Mouse (Mus musculus): Measurements from ENCODE around the gene Polm. TPM values are rescaled to one million over a fixed set of nuclear protein-coding genes. Genes with fewer than 3 reads are reported as not detected.
A peak's percentile ranks its signal among the peaks of the same experiment; 100 is the strongest.

The Polm gene
- polyA plus RNA-seq, 1 experiment from 2014 or later = 1.9 TPM

DNA sequence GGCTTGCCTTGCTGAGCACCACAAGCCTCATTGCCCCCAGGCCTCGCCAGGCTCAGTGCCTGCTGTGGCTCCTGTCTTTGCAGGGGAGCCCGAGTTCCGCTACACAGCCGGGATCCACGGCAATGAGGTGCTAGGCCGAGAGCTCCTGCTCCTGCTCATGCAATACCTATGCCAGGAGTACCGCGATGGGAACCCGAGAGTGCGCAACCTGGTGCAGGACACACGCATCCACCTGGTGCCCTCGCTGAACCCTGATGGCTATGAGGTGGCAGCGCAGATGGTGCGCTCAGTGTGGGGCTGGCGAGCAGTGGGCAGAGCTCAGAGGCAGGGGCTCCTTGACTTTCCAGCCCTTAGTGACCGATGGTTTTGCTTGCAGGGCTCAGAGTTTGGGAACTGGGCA is 31.5 kb upstream of the Polm start:
- no peaks in the 10 kb centered on the region for H3K4me1 ChIP-seq (replicated peaks)
- H3K9me3 ChIP-seq (replicated peaks) = no peaks in the 10 kb centered on the region
- H3K36me3 ChIP-seq (replicated peaks) = peaks cover 40% of the 10 kb centered on the region
- no peak for ATAC-seq (ENCODE audit: insufficient read depth)
- peaks cover 2% of the 10 kb centered on the region for H3K27me3 ChIP-seq
- no peak overlapping the region for H3K9ac ChIP-seq
- no peak overlapping the region for H3K4me3 ChIP-seq (replicated peaks)
- no peak overlapping the region for H3K27ac ChIP-seq (replicated peaks)
- H3K4me2 ChIP-seq = no peak overlapping the region
- WGBS (ENCODE audit: insufficient replicate concordance) = 83% methylated on average over 16 of the region's 16 CpGs

DNA sequence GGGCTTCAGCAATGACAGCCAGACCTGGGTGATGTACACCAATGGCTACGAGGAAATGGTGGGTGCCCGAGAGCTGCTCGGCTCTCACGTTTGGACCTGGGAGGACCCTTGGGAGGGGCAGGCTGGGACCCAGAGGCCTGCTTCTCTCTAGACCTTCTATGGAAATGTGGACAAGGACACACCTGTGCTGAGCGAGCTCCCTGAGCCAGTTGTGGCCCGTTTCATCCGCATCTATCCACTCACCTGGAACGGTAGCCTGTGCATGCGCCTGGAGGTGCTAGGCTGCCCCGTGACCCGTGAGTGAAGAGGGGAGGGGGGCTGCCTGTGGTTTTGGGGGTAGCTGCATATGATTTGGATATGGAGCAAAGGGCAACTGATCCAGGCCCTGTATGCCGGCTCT is 30.5 kb upstream of the Polm start:
- Histone ChIP-seq H3K36me3 (replicated peaks) (peaks cover 30% of the 10 kb centered on the region), H3K4me2 (no peak overlapping the region), H3K4me3 (replicated peaks) (no peak overlapping the region), H3K27ac (replicated peaks) (no peak overlapping the region), H3K9me3 (replicated peaks) (no peaks in the 10 kb centered on the region), H3K4me1 (replicated peaks) (no peaks in the 10 kb centered on the region), H3K9ac (no peak overlapping the region), H3K27me3 (peaks cover 12% of the 10 kb centered on the region)
- no peak for ATAC-seq (ENCODE audit: insufficient read depth)
- WGBS (ENCODE audit: insufficient replicate concordance) = 86% methylated on average over 12 of the region's 12 CpGs

DNA sequence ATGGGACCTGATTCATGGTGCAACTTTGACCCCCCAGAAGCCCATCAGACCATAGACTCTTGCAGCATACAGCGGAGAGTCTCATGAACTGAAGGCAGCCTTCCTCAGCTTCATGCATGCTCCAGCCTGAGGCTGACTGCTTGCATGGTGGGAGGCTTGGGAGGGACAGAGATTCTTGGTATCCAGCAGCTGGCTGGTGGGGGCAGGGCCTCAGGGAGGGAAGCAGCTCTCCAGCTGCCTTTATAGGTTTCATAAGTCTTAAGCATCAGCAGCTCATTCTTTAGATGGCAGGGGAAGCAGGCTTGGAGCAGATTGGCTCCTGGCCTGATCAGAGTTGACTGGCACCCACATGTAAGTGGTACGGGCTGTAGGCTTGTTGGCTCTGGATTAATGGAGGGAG is 29.4 kb upstream of the Polm start:
- no peaks in the 10 kb centered on the region for H3K4me1 ChIP-seq (replicated peaks)
- peaks cover 23% of the 10 kb centered on the region for H3K27me3 ChIP-seq
- no peaks in the 10 kb centered on the region for H3K9me3 ChIP-seq (replicated peaks)
- no peak overlapping the region for H3K4me3 ChIP-seq (replicated peaks)
- H3K4me2 ChIP-seq = no peak overlapping the region
- ATAC-seq (ENCODE audit: insufficient read depth) = no peak
- H3K9ac ChIP-seq = no peak overlapping the region
- peaks cover 19% of the 10 kb centered on the region for H3K36me3 ChIP-seq (replicated peaks)
- no peak overlapping the region for H3K27ac ChIP-seq (replicated peaks)
- WGBS (ENCODE audit: insufficient replicate concordance) = 80% methylated on average over 2 of the region's 2 CpGs

DNA sequence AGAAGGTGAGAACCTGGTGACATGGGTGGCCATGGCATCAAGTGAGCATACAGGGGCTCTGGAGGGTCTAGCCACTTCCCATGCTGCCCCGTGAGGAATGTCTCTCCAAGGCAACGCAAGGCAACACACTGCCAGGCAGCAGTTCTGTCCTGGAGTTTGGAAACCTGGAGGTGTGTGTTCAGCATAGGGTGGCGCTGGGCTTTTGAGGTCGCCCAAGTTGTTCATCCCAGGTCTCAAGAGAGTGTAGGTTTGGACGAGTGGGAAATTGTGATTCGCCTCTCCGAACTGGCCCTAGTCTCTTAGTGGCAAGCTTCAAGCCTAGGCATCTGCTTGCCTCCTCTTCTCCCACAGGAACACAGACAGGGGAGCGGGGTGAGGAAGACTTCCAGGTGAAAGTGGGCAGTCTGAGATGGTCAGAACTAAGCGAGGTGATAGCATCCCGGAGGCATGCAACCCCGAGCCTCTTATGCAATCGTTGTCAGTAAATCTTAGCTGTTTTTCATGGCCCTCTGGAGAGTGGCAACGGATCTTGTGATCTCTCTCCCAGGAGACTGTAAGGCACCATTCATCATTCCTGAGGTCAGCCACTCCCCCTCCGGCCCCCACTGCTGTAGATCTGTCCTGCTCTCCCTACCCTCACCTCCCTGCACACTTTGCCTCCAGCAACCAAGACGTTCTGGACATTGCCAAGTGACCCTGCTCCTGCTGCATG is 24.7 kb upstream of the Polm start:
- Histone ChIP-seq H3K9me3 (replicated peaks) (no peaks in the 10 kb centered on the region), H3K4me2 (peak overlapping the region; percentile 66), H3K4me3 (replicated peaks) (peak overlapping the region; percentile 48), H3K4me1 (replicated peaks) (peaks cover 7% of the 10 kb centered on the region; the same call in 1 of the 2 replicates), H3K27me3 (peaks cover 50% of the 10 kb centered on the region), H3K27ac (replicated peaks) (no peak overlapping the region), H3K36me3 (replicated peaks) (no peaks in the 10 kb centered on the region), H3K9ac (no peak overlapping the region)
- no peak for ATAC-seq (ENCODE audit: insufficient read depth)
- 17% methylated on average over 15 of the region's 15 CpGs for WGBS (ENCODE audit: insufficient replicate concordance)

DNA sequence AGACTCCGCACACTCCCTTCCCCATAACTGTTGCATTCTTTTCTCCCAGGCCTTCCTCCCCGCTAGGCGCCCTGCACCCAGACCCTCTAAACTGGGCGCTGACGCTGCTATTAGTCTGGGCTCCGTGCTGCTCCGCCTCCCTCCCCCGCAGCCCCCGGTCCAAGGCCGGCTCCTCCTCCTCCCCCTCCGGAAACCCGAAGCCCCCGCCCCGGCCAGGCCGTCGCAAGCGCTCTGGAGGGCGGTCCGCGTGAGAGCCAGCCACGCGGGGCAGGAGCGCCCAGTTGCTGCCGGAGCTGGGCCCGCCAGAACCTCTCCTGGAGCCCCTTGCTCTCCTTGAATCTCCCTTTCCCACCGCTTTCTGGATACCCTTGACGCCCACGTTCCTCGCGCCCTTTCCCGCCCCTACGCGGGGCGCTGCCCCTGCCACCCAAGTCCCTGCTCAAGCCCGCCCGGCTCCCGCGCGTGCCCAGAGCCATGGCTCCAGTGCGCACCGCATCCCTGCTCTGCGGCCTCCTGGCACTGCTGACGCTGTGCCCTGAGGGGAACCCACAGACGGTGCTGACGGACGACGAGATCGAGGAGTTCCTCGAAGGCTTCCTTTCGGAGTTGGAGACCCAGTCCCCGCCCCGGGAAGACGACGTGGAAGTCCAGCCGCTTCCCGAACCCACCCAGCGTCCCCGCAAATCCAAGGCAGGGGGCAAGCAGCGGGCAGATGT is 24.0 kb upstream of the Polm start, which contains the start of gene Aebp1:
TSS of gene Aebp1 (plus strand) at position 270 of the 716 bp plus-strand sequence.
- Histone ChIP-seq H3K27me3 (peaks cover 50% of the 10 kb centered on the region), H3K36me3 (replicated peaks) (no peaks in the 10 kb centered on the region), H3K27ac (replicated peaks) (no peak within 1 kb of the TSS), H3K9me3 (replicated peaks) (no peaks in the 10 kb centered on the region), H3K4me2 (peak within 1 kb of the TSS; percentile 66), H3K9ac (peak within 1 kb of the TSS; percentile 18; the same call in 1 of the 2 replicates), H3K4me1 (replicated peaks) (peaks cover 7% of the 10 kb centered on the region; the same call in 1 of the 2 replicates), H3K4me3 (replicated peaks) (peak within 1 kb of the TSS; percentile 48)
- ATAC-seq (ENCODE audit: insufficient read depth) = peak; percentile 47; the same call in 1 of the 2 replicates
- WGBS (ENCODE audit: insufficient replicate concordance) = 2% methylated on average over 59 of the region's 59 CpGs

DNA sequence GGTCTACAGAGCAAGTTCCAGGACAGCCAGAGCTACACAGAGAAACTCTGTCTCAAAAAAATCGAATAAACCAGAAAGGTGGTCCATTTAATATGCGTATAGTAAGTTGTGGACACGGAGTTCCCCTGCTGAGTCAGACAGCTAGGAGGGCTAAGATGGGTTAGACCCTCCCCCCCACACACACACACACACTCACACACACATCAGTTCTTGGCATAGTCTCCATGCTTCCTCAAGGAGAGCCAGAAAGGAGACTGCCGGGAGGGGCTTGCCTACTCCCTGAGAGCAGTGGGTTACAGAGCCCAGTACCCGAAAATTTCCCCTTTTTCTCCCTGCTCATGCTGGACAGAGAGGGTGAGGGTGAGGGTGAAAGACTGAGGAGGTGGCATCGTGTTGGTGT is 22.8 kb upstream of the Polm start:
- no peaks in the 10 kb centered on the region for H3K36me3 ChIP-seq (replicated peaks)
- peaks cover 50% of the 10 kb centered on the region for H3K27me3 ChIP-seq
- no peaks in the 10 kb centered on the region for H3K9me3 ChIP-seq (replicated peaks)
- 50% methylated on average over 6 of the region's 6 CpGs for WGBS (ENCODE audit: insufficient replicate concordance)
- ATAC-seq (ENCODE audit: insufficient read depth) = no peak
- no peak overlapping the region for H3K4me3 ChIP-seq (replicated peaks)
- no peak overlapping the region for H3K9ac ChIP-seq
- H3K27ac ChIP-seq (replicated peaks) = no peak overlapping the region
- H3K4me1 ChIP-seq (replicated peaks) = peaks cover 7% of the 10 kb centered on the region; the same call in 1 of the 2 replicates
- H3K4me2 ChIP-seq = no peak overlapping the region

DNA sequence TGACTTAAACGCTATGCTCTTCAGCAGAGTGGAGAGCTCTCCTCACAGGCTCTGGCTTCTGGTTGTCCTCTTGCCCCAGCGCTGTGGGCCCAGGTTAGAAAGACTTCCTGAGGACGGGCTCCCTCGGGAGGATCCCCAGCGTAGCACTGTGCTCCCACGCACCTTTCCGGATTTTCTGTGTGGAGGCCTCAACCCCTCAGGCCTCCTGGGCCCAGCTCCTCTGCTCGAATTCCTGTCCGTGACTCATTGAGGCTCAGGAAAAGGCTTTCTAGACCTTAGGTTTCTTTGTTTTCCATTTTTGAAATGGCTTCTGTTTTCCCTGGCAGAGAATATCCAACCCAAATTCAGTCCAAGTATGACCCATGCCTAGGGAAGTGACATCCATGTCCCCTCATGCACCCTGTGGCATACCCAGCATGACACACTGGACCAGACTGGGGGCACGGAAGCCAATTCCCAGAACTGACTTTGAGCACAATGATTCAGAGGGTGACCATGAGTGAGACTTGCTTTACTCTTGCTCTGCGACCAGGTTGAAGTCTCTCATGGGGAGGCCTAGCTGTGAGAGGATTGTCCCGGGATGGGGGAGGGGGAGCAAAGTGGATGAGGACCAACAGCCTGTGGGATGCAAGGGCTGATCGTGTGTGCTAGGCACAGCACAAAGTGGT is 22.2 kb upstream of the Polm start:
- no peak overlapping the region for H3K9ac ChIP-seq
- 62% methylated on average over 13 of the region's 13 CpGs for WGBS (ENCODE audit: insufficient replicate concordance)
- H3K27me3 ChIP-seq = peaks cover 50% of the 10 kb centered on the region

DNA sequence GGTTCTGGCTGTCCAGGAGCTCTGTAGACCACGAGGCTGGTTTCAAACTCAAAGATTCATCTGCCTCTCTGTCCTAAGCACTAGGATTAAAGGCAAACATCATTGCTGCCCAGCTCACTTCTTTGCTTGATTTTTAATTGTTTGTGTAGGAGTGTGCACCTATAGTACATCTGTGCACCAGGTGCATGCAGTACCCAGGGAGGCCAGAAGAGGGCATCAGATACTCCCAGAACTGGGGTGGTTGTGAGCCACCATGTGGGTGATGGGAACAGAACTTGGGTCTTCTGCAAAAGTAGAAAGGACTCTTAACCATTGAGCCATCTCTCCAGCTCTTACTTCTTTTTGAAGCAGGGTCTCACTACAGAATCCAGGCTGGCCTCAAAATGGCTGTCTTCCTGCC is 20.9 kb upstream of the Polm start:
- Histone ChIP-seq H3K27me3 (peaks cover 42% of the 10 kb centered on the region), H3K36me3 (replicated peaks) (no peaks in the 10 kb centered on the region), H3K4me3 (replicated peaks) (no peak overlapping the region), H3K4me1 (replicated peaks) (peaks cover 7% of the 10 kb centered on the region; the same call in 1 of the 2 replicates), H3K9ac (no peak overlapping the region), H3K27ac (replicated peaks) (no peak overlapping the region), H3K9me3 (replicated peaks) (no peaks in the 10 kb centered on the region), H3K4me2 (no peak overlapping the region)
- ATAC-seq (ENCODE audit: insufficient read depth) = no peak
- 66% methylated on average over 1 of the region's 1 CpGs for WGBS (ENCODE audit: insufficient replicate concordance)

More for the DNA sequence above, 22.2 kb upstream of the Polm start:
- Histone ChIP-seq H3K27ac (replicated peaks) (no peak overlapping the region), H3K4me3 (replicated peaks) (no peak overlapping the region), H3K36me3 (replicated peaks) (no peaks in the 10 kb centered on the region), H3K4me2 (no peak overlapping the region), H3K4me1 (replicated peaks) (peaks cover 7% of the 10 kb centered on the region; the same call in 1 of the 2 replicates), H3K9me3 (replicated peaks) (no peaks in the 10 kb centered on the region)
- ATAC-seq (ENCODE audit: insufficient read depth) = no peak

DNA sequence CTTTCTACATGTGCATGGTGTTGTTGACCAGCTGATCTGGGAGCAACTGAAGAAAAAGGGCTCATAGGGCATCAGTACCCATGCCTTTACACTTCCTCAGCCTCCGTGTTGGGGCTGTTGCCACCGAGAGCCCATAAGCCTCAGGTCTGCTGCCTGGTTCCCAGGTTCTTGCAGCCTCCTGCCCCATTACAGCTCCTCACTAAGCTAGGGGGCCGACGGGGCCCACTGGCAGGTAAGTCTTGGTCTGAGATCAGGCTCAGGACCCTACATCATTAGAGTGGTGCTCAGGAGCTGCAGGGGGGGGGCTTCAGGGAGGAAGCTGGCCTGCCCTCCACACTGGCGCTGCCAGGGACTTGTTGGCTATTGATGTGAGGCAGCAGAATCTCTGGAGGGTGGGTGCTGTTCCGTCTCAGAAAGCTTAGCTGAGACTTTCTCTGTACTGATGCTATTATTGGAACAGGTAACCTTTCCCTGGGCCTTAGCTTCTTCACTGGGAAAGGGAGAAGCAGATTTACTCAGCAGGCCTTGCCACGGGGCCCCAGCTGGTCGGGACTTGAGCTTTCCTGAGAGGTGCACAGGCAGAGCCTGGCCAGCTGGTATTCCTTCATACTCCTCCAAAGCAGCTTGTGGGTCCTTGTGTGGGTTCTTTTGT is 18.8 kb upstream of the Polm start:
- H3K9me3 ChIP-seq (replicated peaks) = no peaks in the 10 kb centered on the region
- peaks cover 21% of the 10 kb centered on the region for H3K27me3 ChIP-seq
- H3K27ac ChIP-seq (replicated peaks) = no peak overlapping the region
- no peak for ATAC-seq (ENCODE audit: insufficient read depth)
- no peak overlapping the region for H3K4me2 ChIP-seq
- H3K4me1 ChIP-seq (replicated peaks) = peaks cover 6% of the 10 kb centered on the region; the same call in 1 of the 2 replicates
- WGBS (ENCODE audit: insufficient replicate concordance) = 65% methylated on average over 8 of the region's 8 CpGs
- no peak overlapping the region for H3K4me3 ChIP-seq (replicated peaks)
- H3K9ac ChIP-seq = no peak overlapping the region
- no peaks in the 10 kb centered on the region for H3K36me3 ChIP-seq (replicated peaks)

DNA sequence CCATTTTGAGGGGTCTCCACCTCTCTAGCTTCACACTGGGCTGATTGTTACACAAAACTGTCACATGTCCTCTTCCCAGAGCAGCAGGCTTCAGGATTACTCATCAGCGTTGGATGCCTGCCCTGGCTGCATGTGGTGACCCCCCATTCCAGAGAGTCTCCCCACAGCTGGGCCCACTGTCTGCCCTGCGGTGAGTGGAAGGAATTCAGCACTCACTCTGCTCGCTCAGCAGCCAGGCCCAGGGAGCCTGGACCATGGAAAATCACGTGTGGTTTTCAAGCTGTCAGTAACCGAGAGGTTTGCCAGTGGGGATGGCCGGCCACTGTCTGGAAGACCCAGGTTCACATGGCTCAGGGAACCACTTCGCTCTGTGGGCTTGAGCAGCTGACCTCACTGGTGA is 18.1 kb upstream of the Polm start:
- 47% methylated on average over 7 of the region's 7 CpGs for WGBS (ENCODE audit: insufficient replicate concordance)

DNA sequence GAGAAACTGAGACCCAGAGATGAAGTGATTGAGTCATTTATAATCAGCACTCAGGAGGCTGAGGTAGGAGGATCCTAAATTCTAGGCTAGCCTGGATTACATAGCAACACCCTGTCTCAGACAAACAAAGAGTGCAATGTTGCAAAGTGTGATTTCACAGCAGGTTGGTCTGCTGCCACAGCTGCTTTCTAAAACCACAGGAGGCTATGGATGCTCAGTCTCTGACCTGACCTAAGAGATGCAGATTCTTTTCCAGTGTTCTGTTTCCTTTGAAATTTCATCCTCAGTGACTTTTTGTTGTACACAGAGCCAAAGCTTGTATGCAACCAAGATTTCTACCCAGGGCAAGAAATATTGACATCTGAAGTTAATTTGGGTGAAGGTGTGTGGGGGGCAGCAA is 17.7 kb upstream of the Polm start:
- no peak overlapping the region for H3K9ac ChIP-seq
- no peaks in the 10 kb centered on the region for H3K36me3 ChIP-seq (replicated peaks)
- no peak overlapping the region for H3K4me2 ChIP-seq
- H3K27ac ChIP-seq (replicated peaks) = no peak overlapping the region
- no peaks in the 10 kb centered on the region for H3K9me3 ChIP-seq (replicated peaks)
- ATAC-seq (ENCODE audit: insufficient read depth) = no peak
- no peak overlapping the region for H3K4me3 ChIP-seq (replicated peaks)
- H3K4me1 ChIP-seq (replicated peaks) = no peaks in the 10 kb centered on the region
- peaks cover 10% of the 10 kb centered on the region for H3K27me3 ChIP-seq

More for the DNA sequence above, 18.1 kb upstream of the Polm start:
- no peaks in the 10 kb centered on the region for H3K36me3 ChIP-seq (replicated peaks)
- H3K9me3 ChIP-seq (replicated peaks) = no peaks in the 10 kb centered on the region
- no peak overlapping the region for H3K27ac ChIP-seq (replicated peaks)
- H3K4me1 ChIP-seq (replicated peaks) = no peaks in the 10 kb centered on the region
- no peak overlapping the region for H3K9ac ChIP-seq
- peaks cover 14% of the 10 kb centered on the region for H3K27me3 ChIP-seq
- H3K4me3 ChIP-seq (replicated peaks) = no peak overlapping the region
- no peak overlapping the region for H3K4me2 ChIP-seq
- ATAC-seq (ENCODE audit: insufficient read depth) = no peak
